Mouse (Mus musculus): ENCODE data around the gene Yes1. TPM values are rescaled to one million over a fixed set of nuclear protein-coding genes. Genes with fewer than 3 reads are reported as not detected.
"Not testable (repeated sequence)": the region's sequence is repeated elsewhere in the genome, so short reads cannot be mapped to it uniquely, and the experiment has no call there.

Gene Yes1
- polyA plus RNA-seq, 1 experiment from 2014 or later = 5.4 TPM

GRCm38 (mm10) chr5:32711485-32711884 lies 100.5 kb downstream of the Yes1 start:
- no peaks in the 10 kb centered on the region; the same call in 1 of the 2 replicates for H3K9me3 ChIP-seq (replicated peaks)
- no peaks in the 10 kb centered on the region for H3K27me3 ChIP-seq
- peaks cover 12% of the 10 kb centered on the region for H3K4me1 ChIP-seq (replicated peaks)
- ATAC-seq (ENCODE audit: low read depth) = no peak
- H3K36me3 ChIP-seq = no peaks in the 10 kb centered on the region
- H3K4me2 ChIP-seq = no peak overlapping the region
- H3K27ac ChIP-seq = no peak overlapping the region
- H3K4me3 ChIP-seq (replicated peaks) = no peak overlapping the region
- no peak overlapping the region for H3K9ac ChIP-seq
- DNase-seq = no peak
- WGBS (ENCODE audit: insufficient replicate concordance) = 75% methylated on average over 5 of the region's 5 CpGs

- H3K9me3 ChIP-seq (replicated peaks) = no peaks in the 10 kb centered on the region; the same call in 1 of the 2 replicates
- DNase-seq = no peak
- H3K27ac ChIP-seq = peak overlapping the region; percentile 88; the same call in 1 of the 2 replicates
- no peak for ATAC-seq (ENCODE audit: low read depth)
- H3K9ac ChIP-seq = no peak overlapping the region
- WGBS (ENCODE audit: insufficient replicate concordance) = 61% methylated on average over 4 of the region's 4 CpGs
- H3K4me2 ChIP-seq = peak overlapping the region; percentile 76
- no peaks in the 10 kb centered on the region for H3K27me3 ChIP-seq
- peaks cover 12% of the 10 kb centered on the region for H3K4me1 ChIP-seq (replicated peaks)
- H3K4me3 ChIP-seq (replicated peaks) = peak overlapping the region; percentile 74
- H3K36me3 ChIP-seq = no peaks in the 10 kb centered on the region
These were observed 101.5 kb downstream of the Yes1 start for GRCm38 (mm10) chr5:32712221-32713041.

GRCm38 (mm10) chr5:32713042-32713702 lies 102.2 kb downstream of the Yes1 start:
- Histone ChIP-seq H3K27me3 (no peaks in the 10 kb centered on the region), H3K9ac (peak overlapping the region; percentile 75), H3K36me3 (no peaks in the 10 kb centered on the region), H3K4me1 (replicated peaks) (peaks cover 12% of the 10 kb centered on the region), H3K4me2 (peak overlapping the region; percentile 76), H3K9me3 (replicated peaks) (no peaks in the 10 kb centered on the region; the same call in 1 of the 2 replicates), H3K4me3 (replicated peaks) (peak overlapping the region; percentile 74), H3K27ac (peak overlapping the region; percentile 88)
- ATAC-seq (ENCODE audit: low read depth) (no peak; the same call in 1 of the 2 replicates), DNase-seq (peak; percentile 15)
- WGBS (ENCODE audit: insufficient replicate concordance) = 19% methylated on average over 2 of the region's 2 CpGs

- Histone ChIP-seq H3K9me3 (replicated peaks) (no peaks in the 10 kb centered on the region; the same call in 1 of the 2 replicates), H3K36me3 (no peaks in the 10 kb centered on the region), H3K27me3 (no peaks in the 10 kb centered on the region), H3K27ac (peak overlapping the region; percentile 88), H3K4me2 (peak overlapping the region; percentile 76), H3K4me1 (replicated peaks) (peaks cover 12% of the 10 kb centered on the region), H3K4me3 (replicated peaks) (peak overlapping the region; percentile 74), H3K9ac (peak overlapping the region; percentile 75)
- DNase-seq = peak; percentile 83
- peak; percentile 91 for ATAC-seq (ENCODE audit: low read depth)
- WGBS (ENCODE audit: insufficient replicate concordance) = under 1% methylated on average over 55 of the region's 55 CpGs
These were observed 102.9 kb downstream of the Yes1 start for GRCm38 (mm10) chr5:32713703-32714467.

GRCm38 (mm10) chr5:32717726-32718125 lies 106.8 kb downstream of the Yes1 start:
- Histone ChIP-seq H3K9ac (0 out of 2 replicates have a peak overlapping the region, but pooled peaks have one; percentile 31), H3K27ac (peak overlapping the region; percentile 73), H3K4me3 (replicated peaks) (no peak overlapping the region), H3K4me2 (no peak overlapping the region), H3K27me3 (no peaks in the 10 kb centered on the region), H3K9me3 (replicated peaks) (no peaks in the 10 kb centered on the region; the same call in 1 of the 2 replicates), H3K36me3 (no peaks in the 10 kb centered on the region), H3K4me1 (replicated peaks) (peaks cover 13% of the 10 kb centered on the region)
- no peak for ATAC-seq (ENCODE audit: low read depth)
- 20% methylated on average over 1 of the region's 1 CpGs for whole genome bisulfite sequencing (ENCODE audit: insufficient replicate concordance)
- no peak for DNase-seq

- ATAC-seq (ENCODE audit: low read depth) = peak; percentile 19
- no peak overlapping the region for H3K4me2 ChIP-seq
- no peak for DNase-seq
- H3K36me3 ChIP-seq = no peaks in the 10 kb centered on the region
- peaks cover 11% of the 10 kb centered on the region for H3K4me1 ChIP-seq (replicated peaks)
- no peak overlapping the region for H3K4me3 ChIP-seq (replicated peaks)
- peak overlapping the region; percentile 73 for H3K27ac ChIP-seq
- WGBS (ENCODE audit: insufficient replicate concordance) = 49% methylated on average over 6 of the region's 6 CpGs
- H3K9ac ChIP-seq = no peak overlapping the region
- H3K27me3 ChIP-seq = no peaks in the 10 kb centered on the region
- no peaks in the 10 kb centered on the region for H3K9me3 ChIP-seq (replicated peaks)
These were observed 107.9 kb downstream of the Yes1 start for GRCm38 (mm10) chr5:32718916-32719315.

GRCm38 (mm10) chr5:32720416-32720815 lies 109.4 kb downstream of the Yes1 start:
- no peak overlapping the region for H3K27ac ChIP-seq
- WGBS (ENCODE audit: insufficient replicate concordance) = 73% methylated on average over 9 of the region's 9 CpGs
- DNase-seq = no peak
- H3K4me2 ChIP-seq = no peak overlapping the region
- H3K4me3 ChIP-seq (replicated peaks) = no peak overlapping the region
- H3K4me1 ChIP-seq (replicated peaks) = peaks cover 14% of the 10 kb centered on the region
- H3K9ac ChIP-seq = no peak overlapping the region
- no peaks in the 10 kb centered on the region for H3K9me3 ChIP-seq (replicated peaks)
- no peaks in the 10 kb centered on the region for H3K36me3 ChIP-seq
- no peak for ATAC-seq (ENCODE audit: low read depth)
- H3K27me3 ChIP-seq = no peaks in the 10 kb centered on the region

- Histone ChIP-seq H3K9me3 (replicated peaks) (no peaks in the 10 kb centered on the region), H3K4me3 (replicated peaks) (no peak overlapping the region), H3K4me2 (no peak overlapping the region), H3K4me1 (replicated peaks) (peaks cover 14% of the 10 kb centered on the region), H3K9ac (no peak overlapping the region), H3K27ac (no peak overlapping the region), H3K36me3 (no peaks in the 10 kb centered on the region), H3K27me3 (no peaks in the 10 kb centered on the region)
- WGBS (ENCODE audit: insufficient replicate concordance) = 57% methylated on average over 3 of the region's 3 CpGs
- no peak for ATAC-seq (ENCODE audit: low read depth)
- DNase-seq = no peak
These were observed 110.3 kb downstream of the Yes1 start for GRCm38 (mm10) chr5:32721316-32721715.

GRCm38 (mm10) chr5:32722263-32722662 lies 111.3 kb downstream of the Yes1 start:
- WGBS (ENCODE audit: insufficient replicate concordance) = 59% methylated on average over 7 of the region's 7 CpGs
- H3K4me1 ChIP-seq (replicated peaks) = peaks cover 14% of the 10 kb centered on the region
- no peaks in the 10 kb centered on the region for H3K27me3 ChIP-seq
- no peak for DNase-seq
- no peak overlapping the region for H3K4me3 ChIP-seq (replicated peaks)
- no peaks in the 10 kb centered on the region for H3K36me3 ChIP-seq
- no peak overlapping the region for H3K9ac ChIP-seq
- no peak for ATAC-seq (ENCODE audit: low read depth)
- no peak overlapping the region for H3K27ac ChIP-seq
- H3K4me2 ChIP-seq = no peak overlapping the region
- H3K9me3 ChIP-seq (replicated peaks) = no peaks in the 10 kb centered on the region

- H3K27ac ChIP-seq; ATAC-seq (ENCODE audit: low read depth); H3K27me3 ChIP-seq; H3K9ac ChIP-seq; H3K4me2 ChIP-seq; H3K36me3 ChIP-seq; H3K9me3 ChIP-seq (replicated peaks); H3K4me3 ChIP-seq (replicated peaks); DNase-seq: not testable (repeated sequence)
- peaks cover 14% of the 10 kb centered on the region for H3K4me1 ChIP-seq (replicated peaks)
- WGBS (ENCODE audit: insufficient replicate concordance) = 66% methylated on average over 8 of the region's 8 CpGs
These were observed 111.7 kb downstream of the Yes1 start for GRCm38 (mm10) chr5:32722711-32723110.

GRCm38 (mm10) chr5:32723981-32724380 lies 113.0 kb downstream of the Yes1 start:
- Histone ChIP-seq H3K9ac (no peak overlapping the region), H3K4me3 (replicated peaks) (no peak overlapping the region), H3K4me2 (no peak overlapping the region), H3K27ac (no peak overlapping the region), H3K36me3 (no peaks in the 10 kb centered on the region), H3K9me3 (replicated peaks) (no peaks in the 10 kb centered on the region), H3K4me1 (replicated peaks) (peaks cover 14% of the 10 kb centered on the region), H3K27me3 (no peaks in the 10 kb centered on the region)
- DNase-seq = no peak
- 69% methylated on average over 7 of the region's 7 CpGs for WGBS (ENCODE audit: insufficient replicate concordance)
- no peak for ATAC-seq (ENCODE audit: low read depth)
